Mouse (Mus musculus) MEL (cell line): ENCODE measurements around the gene Lrrc23. TPM values are rescaled to one million over a fixed set of nuclear protein-coding genes. Genes with fewer than 3 reads are reported as not detected.
A peak's percentile ranks its signal among the peaks of the same experiment; 100 is the strongest.

Experiments
- DNase-seq: peaks from one replicate; pipeline ENCODE4 v3.0.0; 2011; ENCODE audit warnings: low read depth, low spot score
- H3K27ac ChIP-seq: 2 replicates; pipeline ENCODE4 v1.5.1; 2012; ENCODE audit warnings: low read depth, mild to moderate bottlenecking, control low read depth, low read length, moderate library complexity; ENCODE audit not compliant: control insufficient read depth
- H3K27me3 ChIP-seq, 2 experiments: fragments of 150-350 bp in 1 of 2; sonication (generic) in 1 of 2; 2 replicates each; pipeline ENCODE4 v1.6.1; 2012; ENCODE audit warnings: low read length in 2 of 2, mild to moderate bottlenecking in 2 of 2, improper control_type of control experiment in 1 of 2, moderate library complexity in 1 of 2; ENCODE audit not compliant: insufficient read depth in 2 of 2, control insufficient read depth in 1 of 2
- H3K36me3 ChIP-seq, 2 experiments: 2 replicates each; pipeline ENCODE4 v1.6.1; 2012 to 2014; ENCODE audit warnings: low read length in 2 of 2, improper control_type of control experiment in 1 of 2, inconsistent platforms in 1 of 2, mild to moderate bottlenecking in 1 of 2; ENCODE audit not compliant: insufficient read depth in 2 of 2, control insufficient read depth in 1 of 2
- H3K4me1 ChIP-seq, 2 experiments: fragments of 150-350 bp in 1 of 2; sonication (generic) in 1 of 2; 2 replicates each; pipeline ENCODE4 v1.6.1; 2012; ENCODE audit warnings: low read length in 2 of 2, improper control_type of control experiment in 1 of 2, mild to moderate bottlenecking in 1 of 2; ENCODE audit not compliant: insufficient read depth in 2 of 2, control insufficient read depth in 1 of 2
- H3K4me3 ChIP-seq, 2 experiments: fragments of 150-350 bp in 1 of 2; sonication (generic) in 1 of 2; 2 replicates each; pipeline ENCODE4 v1.5.1; 2012; ENCODE audit warnings: low read depth in 2 of 2, low read length in 2 of 2, mild to moderate bottlenecking in 2 of 2, moderate library complexity in 2 of 2, control low read depth in 1 of 2, improper control_type of control experiment in 1 of 2; ENCODE audit not compliant: control insufficient read depth in 1 of 2, insufficient read depth in 1 of 2
- H3K79me2 ChIP-seq: 2 replicates; pipeline ENCODE4 v1.6.1; 2012; ENCODE audit warnings: mild to moderate bottlenecking, low read length, moderate library complexity; ENCODE audit not compliant: control insufficient read depth, poor library complexity, insufficient read depth
- H3K9ac ChIP-seq: 2 replicates; pipeline ENCODE4 v1.6.1; 2012; ENCODE audit warnings: low read depth, mild to moderate bottlenecking, control low read depth, low read length, moderate library complexity; ENCODE audit not compliant: control insufficient read depth, poor library complexity, severe bottlenecking
- H3K9me3 ChIP-seq: fragments of 150-350 bp; sonication (generic); replicated peaks from 2 replicates; pipeline ENCODE4 v1.6.1; 2012; ENCODE audit warnings: mild to moderate bottlenecking, low read length, improper control_type of control experiment, moderate library complexity; ENCODE audit not compliant: insufficient read depth
- CHD1 ChIP-seq: IDR thresholded peaks from 2 replicates; pipeline ENCODE4 v1.6.1; 2012; ENCODE audit warnings: low read depth, mild to moderate bottlenecking, inconsistent platforms, low read length, improper control_type of control experiment
- CHD2 ChIP-seq: IDR thresholded peaks from 2 replicates; pipeline ENCODE4 v1.6.1; 2011; ENCODE audit warnings: low read length, improper control_type of control experiment
- E2F4 ChIP-seq: IDR thresholded peaks from 2 replicates; pipeline ENCODE4 v1.6.1; 2011; ENCODE audit warnings: low read depth, low read length, improper control_type of control experiment, borderline replicate concordance
- EP300 ChIP-seq, 2 experiments: IDR thresholded peaks; 2 replicates each; pipeline ENCODE4 v1.6.1; 2011; ENCODE audit warnings: improper control_type of control experiment in 2 of 2, low read length in 2 of 2, low read depth in 1 of 2, mild to moderate bottlenecking in 1 of 2
- GATA1 ChIP-seq: IDR thresholded peaks from 2 replicates; pipeline ENCODE4 v1.6.1; 2011; ENCODE audit warnings: low read depth, low read length, improper control_type of control experiment
- HCFC1 ChIP-seq: IDR thresholded peaks from 2 replicates; pipeline ENCODE4 v1.6.1; 2012; ENCODE audit warnings: low read depth, mild to moderate bottlenecking, inconsistent platforms, low read length, improper control_type of control experiment, moderate library complexity
- MAFK ChIP-seq: IDR thresholded peaks from 2 replicates; pipeline ENCODE4 v1.6.1; 2011; ENCODE audit warnings: low read depth, mild to moderate bottlenecking, low read length, improper control_type of control experiment, borderline replicate concordance
- MAX ChIP-seq: IDR thresholded peaks from 2 replicates; pipeline ENCODE4 v1.6.1; 2011; ENCODE audit warnings: low read length, improper control_type of control experiment
- MAZ ChIP-seq: IDR thresholded peaks from 2 replicates; pipeline ENCODE4 v1.6.1; 2012; ENCODE audit warnings: low read depth, mild to moderate bottlenecking, inconsistent platforms, low read length, improper control_type of control experiment
- MEF2A ChIP-seq: IDR thresholded peaks from 2 replicates; pipeline ENCODE4 v1.6.1; 2014; ENCODE audit warnings: low read depth, mild to moderate bottlenecking, inconsistent platforms, low read length, improper control_type of control experiment; ENCODE audit not compliant: poor library complexity, insufficient replicate concordance, severe bottlenecking; ENCODE audit errors: extremely low read depth
- MXI1 ChIP-seq: IDR thresholded peaks from 2 replicates; pipeline ENCODE4 v1.6.1; 2011; ENCODE audit warnings: mild to moderate bottlenecking, low read depth, low read length, improper control_type of control experiment
- MYB ChIP-seq: IDR thresholded peaks from 2 replicates; pipeline ENCODE4 v1.6.1; 2011; ENCODE audit warnings: mild to moderate bottlenecking, low read depth, low read length, improper control_type of control experiment
- MYC ChIP-seq: IDR thresholded peaks from 2 replicates; pipeline ENCODE4 v1.6.1; 2011; ENCODE audit warnings: low read depth, mild to moderate bottlenecking, low read length, improper control_type of control experiment, moderate library complexity
- POLR2A ChIP-seq, 2 experiments: IDR thresholded peaks; 2 replicates each; pipeline ENCODE4 v1.6.1; 2011 to 2012; ENCODE audit warnings: low read length in 2 of 2, mild to moderate bottlenecking in 2 of 2, control low read depth in 1 of 2, improper control_type of control experiment in 1 of 2, low read depth in 1 of 2, moderate library complexity in 1 of 2; ENCODE audit not compliant: control insufficient read depth in 1 of 2, insufficient read depth in 1 of 2, poor library complexity in 1 of 2
- POLR2AphosphoS2 ChIP-seq: IDR thresholded peaks from 2 replicates; pipeline ENCODE4 v1.6.1; 2011; ENCODE audit warnings: low read length, improper control_type of control experiment
- SIN3A ChIP-seq: IDR thresholded peaks from 2 replicates; pipeline ENCODE4 v1.6.1; 2012; ENCODE audit warnings: low read length, improper control_type of control experiment, inconsistent platforms
- TAL1 ChIP-seq: IDR thresholded peaks from 2 replicates; pipeline ENCODE4 v1.6.1; 2012; ENCODE audit warnings: mild to moderate bottlenecking, inconsistent platforms, low read length, moderate library complexity, mixed read lengths
- TBP ChIP-seq: IDR thresholded peaks from 2 replicates; pipeline ENCODE4 v1.8.0; 2011; ENCODE audit warnings: low read depth, low read length, improper control_type of control experiment
- TCF12 ChIP-seq: IDR thresholded peaks from 2 replicates; pipeline ENCODE4 v1.6.1; 2014; ENCODE audit warnings: low read depth, mild to moderate bottlenecking, inconsistent platforms, low read length, improper control_type of control experiment, moderate library complexity
- UBTF ChIP-seq: IDR thresholded peaks from 2 replicates; pipeline ENCODE4 v1.6.1; 2012; ENCODE audit warnings: low read depth, mild to moderate bottlenecking, inconsistent platforms, low read length, improper control_type of control experiment, moderate library complexity, borderline replicate concordance; ENCODE audit not compliant: insufficient read depth
- USF1 ChIP-seq: IDR thresholded peaks from 2 replicates; pipeline ENCODE4 v1.6.1; 2014; ENCODE audit warnings: low read depth, mild to moderate bottlenecking, inconsistent platforms, low read length, improper control_type of control experiment, moderate library complexity
- USF2 ChIP-seq, 2 experiments: IDR thresholded peaks; 2 replicates each; pipeline ENCODE4 v1.6.1; 2011 to 2012; ENCODE audit warnings: improper control_type of control experiment in 2 of 2, low read length in 2 of 2, borderline replicate concordance in 1 of 2, inconsistent platforms in 1 of 2, low read depth in 1 of 2, mild to moderate bottlenecking in 1 of 2; ENCODE audit not compliant: insufficient read depth in 1 of 2
- ZC3H11A ChIP-seq: IDR thresholded peaks from 2 replicates; pipeline ENCODE4 v1.6.1; 2012; ENCODE audit warnings: low read depth, mild to moderate bottlenecking, inconsistent platforms, low read length, improper control_type of control experiment
- ZKSCAN1 ChIP-seq: IDR thresholded peaks from 2 replicates; pipeline ENCODE4 v1.6.1; 2012; ENCODE audit warnings: low read depth, mild to moderate bottlenecking, inconsistent platforms, low read length, improper control_type of control experiment, moderate library complexity
- ZMIZ1 ChIP-seq: IDR thresholded peaks from 2 replicates; pipeline ENCODE4 v1.6.1; 2012; ENCODE audit warnings: low read depth, mild to moderate bottlenecking, inconsistent platforms, low read length, improper control_type of control experiment, moderate library complexity
- ZNF384 ChIP-seq: IDR thresholded peaks from 2 replicates; pipeline ENCODE4 v1.6.1; 2012; ENCODE audit warnings: low read depth, mild to moderate bottlenecking, inconsistent platforms, low read length, improper control_type of control experiment
- polyA plus RNA-seq, 2 experiments: library from polyadenylated mRNA; stranded (reverse) in 1 of 2; unstranded in 1 of 2; fragments of >175 nt in 1 of 2; fragments of >200 nt in 1 of 2; gene quantifications; 2 replicates each; pipeline versions ENCODE4 v1.2.1 to v1.2.4; 2012; ENCODE audit warnings: low replicate concordance in 2 of 2, low read depth in 1 of 2; ENCODE audit not compliant: insufficient read length in 2 of 2, insufficient read depth in 1 of 2, missing spikeins in 1 of 2
- total RNA-seq: library from RNA; depleted of rRNA; stranded (reverse); fragments of 300-350 nt; gene quantifications from 2 replicates; pipeline ENCODE4 v1.2.3, GENCODE M21; 2012

Lrrc23 gene
- total and polyA plus RNA-seq, 3 experiments = 0.11 TPM; not detected in 2

DNA sequence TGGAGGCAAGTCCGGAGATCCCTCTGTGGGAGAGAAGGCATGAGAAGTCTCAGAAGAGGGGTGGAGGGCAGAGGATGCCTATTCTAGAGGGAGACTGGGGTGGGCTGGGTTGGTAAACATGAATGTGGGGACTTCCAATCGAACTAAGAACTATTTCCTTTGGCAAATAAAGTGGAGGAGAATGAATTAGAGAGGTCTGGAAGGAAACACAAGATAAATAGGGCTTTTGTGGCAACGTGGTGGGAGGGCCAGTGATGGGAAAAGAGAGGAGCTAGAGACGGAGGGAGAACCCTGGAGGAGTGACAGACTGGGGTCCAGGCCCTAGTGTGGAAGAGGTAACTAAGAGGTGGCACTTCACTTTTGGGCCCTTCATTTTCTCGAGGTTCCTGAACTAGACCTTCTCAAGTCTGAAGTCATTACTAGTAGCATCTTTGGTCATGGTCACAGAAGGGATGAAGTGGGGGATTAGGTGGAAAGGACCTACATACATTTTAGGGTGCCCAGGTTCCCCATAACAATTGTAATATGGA is 22.1 kb downstream of the Lrrc23 start:
- Histone ChIP-seq H3K4me3 (peak overlapping the region in 1 of 2 experiments; percentile 67; a peak in 2 of 4 replicates), H3K36me3 (peaks cover 0 to 2% of the 10 kb centered on the region in 2 experiments; a peak in 1 of 4 replicates), H3K79me2 (peaks cover 14% of the 10 kb centered on the region), H3K27me3 (no peaks in the 10 kb centered on the region), H3K9me3 (no peaks in the 10 kb centered on the region), H3K9ac (no peak overlapping the region; the same call in 1 of the 2 replicates), H3K27ac (no peak overlapping the region), H3K4me1 (peaks cover 2 to 32% of the 10 kb centered on the region in 2 experiments; a peak in 3 of 4 replicates)
- peak; percentile 36 for DNase-seq
- TF ChIP-seq TBP (no peak), CHD1 (no peak), MEF2A (no peak), MAFK (no peak)

DNA sequence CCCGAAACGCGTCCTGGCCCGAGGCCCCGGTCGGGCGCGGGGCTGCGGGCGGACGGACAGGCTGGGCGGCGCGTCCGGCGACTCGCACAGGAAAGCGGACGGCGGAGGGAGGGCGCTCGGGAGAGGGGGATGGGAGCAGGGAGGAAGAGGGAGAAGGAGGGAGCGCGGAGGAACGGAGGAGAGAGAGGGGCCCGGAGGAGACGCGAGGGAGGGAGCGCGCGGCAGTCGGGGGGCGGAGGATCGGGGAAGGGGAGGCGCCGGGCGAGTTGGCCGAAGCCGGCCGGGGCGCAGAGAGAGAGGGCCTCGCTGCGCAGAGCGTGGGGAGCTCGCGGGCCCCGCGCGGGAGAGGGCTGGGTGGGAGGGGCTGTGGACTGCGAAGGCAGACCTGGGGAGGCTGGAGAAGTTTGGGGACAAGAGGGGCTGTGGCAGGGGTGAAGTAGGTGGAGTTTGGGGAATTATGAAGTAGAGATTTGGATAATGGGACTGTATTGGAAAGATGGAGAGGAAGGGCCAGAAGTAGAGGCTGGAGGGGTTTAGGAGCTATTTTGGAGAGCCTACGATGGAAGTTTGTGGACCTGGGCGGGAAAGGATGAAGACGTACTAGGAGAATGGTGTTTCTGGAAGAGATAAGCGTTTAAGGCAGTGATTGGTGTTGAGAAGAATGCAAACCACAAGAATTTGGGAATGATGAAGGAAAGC is 22.7 kb downstream of the Lrrc23 start:
- Histone ChIP-seq H3K4me3 (peak overlapping the region; percentile 62 to 67), H3K4me1 (peaks cover 2 to 32% of the 10 kb centered on the region in 2 experiments; a peak in 3 of 4 replicates), H3K27me3 (no peaks in the 10 kb centered on the region), H3K27ac (peak overlapping the region; percentile 38), H3K9ac (peak overlapping the region; percentile 91), H3K79me2 (peaks cover 14% of the 10 kb centered on the region), H3K9me3 (no peaks in the 10 kb centered on the region), H3K36me3 (peaks cover 0 to 2% of the 10 kb centered on the region in 2 experiments; a peak in 1 of 4 replicates)
- peak; percentile 64 for DNase-seq
- TF ChIP-seq MAX (no peak), MYB (no peak), MYC (no peak), ZNF384 (no peak), POLR2A (IDR thresholded peaks at IDR 0.05; ENCODE audit: control insufficient read depth in 1 of 2, insufficient read depth in 1 of 2, low read depth in 1 of 2, low read length in 2 of 2, poor library complexity in 1 of 2) (peak; percentile 22 to 47; a peak in 2 of 4 replicates), USF1 (no peak), SIN3A (0 out of 2 replicates have a peak, but pooled peaks have one; percentile 34), ZC3H11A (no peak), UBTF (0 out of 2 replicates have a peak, but pooled peaks have one; percentile 36), TCF12 (0 out of 2 replicates have a peak, but pooled peaks have one; percentile 25), USF2 (IDR thresholded peaks at IDR 0.05; ENCODE audit: borderline replicate concordance in 1 of 2, insufficient read depth in 1 of 2, low read depth in 1 of 2, low read length in 2 of 2) (no peak), MXI1 (0 out of 2 replicates have a peak, but pooled peaks have one; percentile 38), EP300 (IDR thresholded peaks at IDR 0.05; ENCODE audit: low read depth in 1 of 2, low read length in 2 of 2) (no peak), CHD1 (no peak), MAFK (no peak), ZMIZ1 (peak; percentile 26; the same call in 1 of the 2 replicates), CHD2 (no peak), TAL1 (no peak), POLR2AphosphoS2 (no peak), TBP (no peak), MAZ (peak; percentile 91), GATA1 (peak; percentile 12; the same call in 1 of the 2 replicates), HCFC1 (peak; percentile 53; the same call in 1 of the 2 replicates), E2F4 (no peak), ZKSCAN1 (no peak)
- TF ChIP-seq, all 39 proteins: peak for 9
